Mouse (Mus musculus): ENCODE results near the gene Mmp28. TPM values are rescaled to one million over a fixed set of nuclear protein-coding genes. Genes with fewer than 3 reads are reported as not detected.

Mmp28 gene
- 3.3 and 5.6 TPM in 2 replicates for polyA plus RNA-seq (2014; fragmentation: Nextera tagmentation; extraction: Ambion mirVana)

DNA sequence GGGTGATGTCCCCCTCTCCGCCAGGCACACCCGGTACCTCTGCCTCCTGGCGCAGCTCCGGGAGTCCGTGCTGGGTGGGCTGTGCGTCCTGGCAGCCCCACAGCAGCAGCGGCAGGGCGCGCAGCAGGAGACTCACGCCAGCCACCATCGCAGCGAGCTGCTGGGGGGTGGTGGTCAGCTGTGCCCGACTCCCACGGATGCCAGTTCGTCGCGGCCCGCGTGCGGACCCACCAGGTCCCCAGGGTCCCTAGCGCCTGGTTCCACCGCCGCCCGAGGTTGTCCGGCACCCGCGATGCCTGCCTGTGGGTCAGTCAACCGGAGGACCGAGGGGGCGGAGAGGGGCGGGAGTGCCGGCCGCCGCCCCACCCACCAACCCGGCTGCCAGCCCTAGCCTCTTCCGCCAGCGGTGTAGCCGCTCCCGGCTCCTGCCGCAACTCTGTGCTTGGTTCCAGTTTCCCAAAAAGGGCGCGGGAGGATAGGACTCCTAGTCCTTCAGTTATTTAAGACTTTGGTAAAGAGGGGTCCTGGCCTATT, at the start of gene Mmp28:
Mmp28 (minus strand) TSS at position 361 of the 534 bp plus-strand sequence.
- H3K4me1 ChIP-seq (ENCODE audit: control insufficient read depth, insufficient read depth, low read length): peaks cover 23% of the 10 kb centered on the region
- no peak within 1 kb of the TSS; the same call in 1 of the 2 replicates for H3K27ac ChIP-seq (ENCODE audit: low read depth, low read length)
- 0% methylated on average over 42 of the region's 42 CpGs for WGBS (ENCODE audit: insufficient replicate concordance)
- peak within 1 kb of the TSS; percentile 65 for H3K4me3 ChIP-seq (ENCODE audit: low read depth, low read length)
- no peaks in the 10 kb centered on the region for H3K9me3 ChIP-seq (replicated peaks; ENCODE audit: control insufficient read depth, low read length)
- ATAC-seq (replicated peaks; ENCODE audit: insufficient number of reproducible peaks, low FRiP score, low TSS enrichment): no peak
- H3K9ac ChIP-seq (ENCODE audit: low read depth, low read length): peak within 1 kb of the TSS; percentile 77
- peaks cover 27% of the 10 kb centered on the region for H3K27me3 ChIP-seq (ENCODE audit: control insufficient read depth, insufficient read depth, low read length)
- H3K4me2 ChIP-seq: peak within 1 kb of the TSS; percentile 86
- no peaks in the 10 kb centered on the region for H3K36me3 ChIP-seq (ENCODE audit: control insufficient read depth, insufficient read depth, low read length)

DNA sequence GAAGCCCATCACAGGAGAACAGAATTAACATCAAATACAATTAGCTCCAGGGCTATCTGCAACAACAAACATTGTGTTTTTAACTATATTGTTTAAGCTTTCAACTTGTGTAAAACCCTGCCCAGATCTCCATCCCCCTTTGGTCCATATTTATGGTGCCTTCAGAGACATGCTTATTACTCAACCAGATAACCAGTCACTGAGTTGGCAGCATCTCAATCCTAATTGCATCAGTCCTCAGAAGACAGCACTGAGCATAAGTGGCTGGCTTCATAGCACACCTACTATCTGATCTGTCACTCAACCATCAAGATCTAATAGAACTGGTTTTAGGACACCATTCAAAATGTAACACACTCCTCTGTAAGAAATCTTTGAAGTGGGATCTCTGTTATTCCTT, 46.6 kb upstream of the Mmp28 start:
- Histone ChIP-seq H3K4me1 (ENCODE audit: control insufficient read depth, insufficient read depth, low read length) (no peaks in the 10 kb centered on the region), H3K36me3 (ENCODE audit: control insufficient read depth, insufficient read depth, low read length) (peaks cover 3% of the 10 kb centered on the region), H3K4me2 (no peak overlapping the region), H3K27ac (ENCODE audit: low read depth, low read length) (no peak overlapping the region), H3K9ac (ENCODE audit: low read depth, low read length) (no peak overlapping the region), H3K27me3 (ENCODE audit: control insufficient read depth, insufficient read depth, low read length) (no peaks in the 10 kb centered on the region), H3K4me3 (ENCODE audit: low read depth, low read length) (no peak overlapping the region), H3K9me3 (replicated peaks; ENCODE audit: control insufficient read depth, low read length) (no peaks in the 10 kb centered on the region)
- no peak for ATAC-seq (replicated peaks; ENCODE audit: insufficient number of reproducible peaks, low FRiP score, low TSS enrichment)

DNA sequence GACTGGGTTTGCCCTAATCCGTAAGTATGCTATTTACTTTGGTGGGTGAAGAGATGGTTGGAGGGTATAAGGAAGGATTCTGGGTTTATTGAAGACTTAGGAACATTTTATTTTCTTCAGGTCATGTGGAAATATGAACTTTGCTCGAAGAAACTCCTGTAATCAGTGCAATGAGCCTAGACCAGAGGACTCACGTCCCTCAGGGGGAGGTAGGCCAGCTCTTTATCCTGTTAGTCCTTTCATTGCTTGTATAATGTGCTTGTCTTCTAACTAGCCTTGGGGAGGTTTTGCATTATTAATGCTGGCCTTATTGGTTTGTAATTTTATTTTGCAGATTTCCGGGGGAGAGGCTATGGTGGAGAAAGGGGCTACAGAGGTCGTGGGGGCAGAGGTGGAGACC, 41.4 kb upstream of the Mmp28 start:
- no peak for ATAC-seq (replicated peaks; ENCODE audit: insufficient number of reproducible peaks, low FRiP score, low TSS enrichment)
- Histone ChIP-seq H3K4me3 (ENCODE audit: low read depth, low read length) (no peak overlapping the region), H3K9me3 (replicated peaks; ENCODE audit: control insufficient read depth, low read length) (no peaks in the 10 kb centered on the region), H3K27ac (ENCODE audit: low read depth, low read length) (no peak overlapping the region), H3K36me3 (ENCODE audit: control insufficient read depth, insufficient read depth, low read length) (peaks cover 16% of the 10 kb centered on the region), H3K9ac (ENCODE audit: low read depth, low read length) (no peak overlapping the region), H3K4me2 (no peak overlapping the region), H3K4me1 (ENCODE audit: control insufficient read depth, insufficient read depth, low read length) (no peaks in the 10 kb centered on the region), H3K27me3 (ENCODE audit: control insufficient read depth, insufficient read depth, low read length) (no peaks in the 10 kb centered on the region)
- 93% methylated on average over 5 of the region's 5 CpGs for WGBS (ENCODE audit: insufficient replicate concordance)

DNA sequence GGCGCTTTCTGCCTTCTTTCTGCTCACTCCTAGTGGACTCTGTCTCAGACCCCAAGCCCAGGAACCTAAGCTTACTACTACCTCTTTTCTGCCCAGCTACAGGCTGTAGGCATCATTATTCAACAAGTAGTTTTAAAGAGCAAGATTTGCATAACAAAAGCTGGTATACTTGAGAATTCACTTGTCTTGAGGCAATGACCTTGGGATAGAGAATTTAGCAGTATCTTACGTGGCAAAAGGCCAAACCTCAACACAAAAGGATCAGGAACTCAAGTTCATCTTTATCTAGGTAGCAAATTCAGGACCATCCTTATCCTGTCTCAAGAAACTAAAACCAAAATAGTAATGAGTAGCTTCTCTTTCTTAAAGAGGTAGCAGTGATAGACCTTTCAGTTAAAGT, 32.7 kb upstream of the Mmp28 start:
- no peak overlapping the region for H3K4me2 ChIP-seq
- H3K9ac ChIP-seq (ENCODE audit: low read depth, low read length): no peak overlapping the region
- ATAC-seq (replicated peaks; ENCODE audit: insufficient number of reproducible peaks, low FRiP score, low TSS enrichment): no peak
- 83% methylated on average over 2 of the region's 2 CpGs for WGBS (ENCODE audit: insufficient replicate concordance)
- peaks cover 7% of the 10 kb centered on the region for H3K36me3 ChIP-seq (ENCODE audit: control insufficient read depth, insufficient read depth, low read length)
- no peaks in the 10 kb centered on the region for H3K9me3 ChIP-seq (replicated peaks; ENCODE audit: control insufficient read depth, low read length)
- H3K27me3 ChIP-seq (ENCODE audit: control insufficient read depth, insufficient read depth, low read length): no peaks in the 10 kb centered on the region
- H3K27ac ChIP-seq (ENCODE audit: low read depth, low read length): no peak overlapping the region
- H3K4me1 ChIP-seq (ENCODE audit: control insufficient read depth, insufficient read depth, low read length): no peaks in the 10 kb centered on the region
- H3K4me3 ChIP-seq (ENCODE audit: low read depth, low read length): no peak overlapping the region

DNA sequence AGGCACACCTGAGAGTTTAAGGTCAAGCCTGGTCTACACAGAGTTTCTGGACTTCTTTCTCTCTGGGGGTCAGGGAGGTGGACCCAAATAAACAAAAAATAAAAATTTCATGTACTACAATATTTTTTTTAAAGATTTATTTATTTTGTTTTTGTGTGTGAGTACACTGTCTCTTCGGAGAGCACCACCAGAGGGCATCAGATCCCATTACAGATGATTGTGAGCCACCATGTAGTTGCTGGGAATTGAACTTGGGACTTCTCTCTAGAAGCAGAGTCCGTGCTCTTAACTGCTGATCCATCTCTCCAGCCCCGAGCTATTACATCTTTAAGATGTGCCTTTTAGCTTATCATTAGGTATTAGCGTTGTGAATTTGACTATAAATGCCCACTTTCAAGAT, 28.6 kb upstream of the Mmp28 start:
- Histone ChIP-seq H3K9me3 (replicated peaks; ENCODE audit: control insufficient read depth, low read length) (no peaks in the 10 kb centered on the region), H3K4me1 (ENCODE audit: control insufficient read depth, insufficient read depth, low read length) (no peaks in the 10 kb centered on the region), H3K4me3 (ENCODE audit: low read depth, low read length) (no peak overlapping the region), H3K4me2 (no peak overlapping the region), H3K27ac (ENCODE audit: low read depth, low read length) (no peak overlapping the region), H3K36me3 (ENCODE audit: control insufficient read depth, insufficient read depth, low read length) (peaks cover 15% of the 10 kb centered on the region), H3K27me3 (ENCODE audit: control insufficient read depth, insufficient read depth, low read length) (no peaks in the 10 kb centered on the region), H3K9ac (ENCODE audit: low read depth, low read length) (no peak overlapping the region)
- WGBS (ENCODE audit: insufficient replicate concordance): 85% methylated on average over 4 of the region's 4 CpGs
- no peak for ATAC-seq (replicated peaks; ENCODE audit: insufficient number of reproducible peaks, low FRiP score, low TSS enrichment)

DNA sequence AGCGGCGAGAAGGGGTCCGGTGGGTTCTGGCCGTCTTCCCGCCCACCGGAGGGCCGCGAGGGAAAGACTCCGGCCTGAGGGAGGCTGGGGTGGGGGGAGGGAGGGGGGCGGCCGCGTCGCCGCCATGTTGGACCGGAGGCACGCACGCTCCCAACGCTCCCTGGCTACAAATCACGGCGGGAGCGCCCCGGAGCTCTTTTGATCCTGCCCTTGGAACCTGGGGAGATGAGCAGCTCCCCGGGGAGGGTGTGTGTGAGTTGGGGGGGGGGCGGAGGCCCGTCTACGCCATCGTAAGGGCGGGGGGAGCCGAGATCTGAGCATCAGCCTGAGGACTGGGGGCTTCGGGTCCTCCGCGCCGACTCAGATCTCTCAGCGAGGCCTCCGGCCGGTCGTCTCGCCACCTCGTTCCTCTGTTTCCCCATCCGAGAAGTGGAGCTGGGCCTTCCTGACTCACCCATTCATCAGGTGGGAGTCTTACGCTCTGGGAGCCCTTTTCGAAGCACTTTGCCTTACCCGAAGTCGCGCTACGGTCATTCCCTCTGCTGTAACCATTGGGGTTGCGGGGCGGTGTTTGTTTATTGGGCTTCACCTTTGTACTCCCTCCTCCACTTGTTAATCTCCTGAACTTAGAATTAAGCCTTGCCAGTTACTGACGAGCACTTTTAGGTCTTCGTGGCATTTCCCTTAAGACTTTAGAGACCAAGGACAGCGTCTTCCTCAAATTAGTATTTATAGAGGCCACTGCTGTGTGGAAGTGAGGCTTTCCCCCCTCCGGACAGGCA, 10.6 kb upstream of the Mmp28 start:
- no peaks in the 10 kb centered on the region for H3K9me3 ChIP-seq (replicated peaks; ENCODE audit: control insufficient read depth, low read length)
- H3K27me3 ChIP-seq (ENCODE audit: control insufficient read depth, insufficient read depth, low read length): no peaks in the 10 kb centered on the region
- H3K27ac ChIP-seq (ENCODE audit: low read depth, low read length): peak overlapping the region; percentile 91
- ATAC-seq (replicated peaks; ENCODE audit: insufficient number of reproducible peaks, low FRiP score, low TSS enrichment): peak; percentile 75
- WGBS (ENCODE audit: insufficient replicate concordance): under 1% methylated on average over 52 of the region's 52 CpGs
- H3K4me2 ChIP-seq: peak overlapping the region; percentile 94
- H3K4me3 ChIP-seq (ENCODE audit: low read depth, low read length): peak overlapping the region; percentile 98
- H3K4me1 ChIP-seq (ENCODE audit: control insufficient read depth, insufficient read depth, low read length): peaks cover 14% of the 10 kb centered on the region
- H3K9ac ChIP-seq (ENCODE audit: low read depth, low read length): peak overlapping the region; percentile 90
- 0 out of 2 replicates have a peak, but pooled peaks cover 4% of the 10 kb centered on the region for H3K36me3 ChIP-seq (ENCODE audit: control insufficient read depth, insufficient read depth, low read length)

DNA sequence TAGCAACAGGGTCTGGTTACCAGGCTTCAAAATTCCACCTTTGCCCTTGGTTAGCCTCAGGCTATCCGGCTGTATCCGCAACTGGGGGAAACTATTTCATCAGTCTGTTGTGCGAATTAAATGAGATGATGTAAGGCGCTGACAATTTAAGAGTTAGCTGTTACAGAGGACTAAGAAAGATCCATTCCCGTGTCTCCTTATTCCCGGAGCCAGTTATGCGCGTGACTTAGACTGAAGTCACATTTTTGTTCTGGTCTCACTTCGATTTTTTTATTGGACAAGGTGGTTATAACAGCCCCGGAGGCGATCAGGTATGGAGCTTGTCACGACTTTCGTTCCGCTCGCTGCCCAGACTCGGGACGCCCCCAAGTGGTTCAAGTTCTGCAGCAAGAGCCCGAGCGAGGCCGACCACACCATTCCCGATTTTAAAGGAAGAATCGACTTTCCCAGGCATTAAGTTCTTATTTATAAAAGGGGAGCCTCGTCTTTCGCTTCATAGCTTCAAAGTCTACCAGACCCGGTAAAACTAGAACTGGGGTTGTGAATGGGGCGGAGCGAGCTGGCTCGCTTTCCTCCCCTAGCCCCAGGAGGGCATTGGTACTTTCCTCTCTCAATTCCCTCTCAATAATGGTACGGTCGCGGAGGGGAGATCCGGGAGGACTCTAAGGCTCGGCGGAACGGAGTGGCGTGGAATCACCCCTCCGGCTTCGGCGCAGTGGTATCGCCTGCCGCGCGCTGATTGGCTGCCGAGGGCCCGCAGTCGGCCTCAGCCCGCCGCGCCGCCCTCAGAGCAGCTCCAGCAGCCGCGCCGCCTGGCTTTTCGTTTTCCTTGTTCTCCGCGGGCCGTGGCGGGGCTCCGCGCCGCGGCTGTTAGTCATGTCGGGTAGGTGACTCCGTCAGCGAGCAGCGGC, 9.7 kb upstream of the Mmp28 start, which contains the start of gene Taf15:
Taf15 (plus strand) TSS at position 763 of the 911 bp plus-strand sequence.
- peak within 1 kb of the TSS; percentile 91 for H3K27ac ChIP-seq (ENCODE audit: low read depth, low read length)
- peak within 1 kb of the TSS; percentile 90 for H3K9ac ChIP-seq (ENCODE audit: low read depth, low read length)
- H3K27me3 ChIP-seq (ENCODE audit: control insufficient read depth, insufficient read depth, low read length): no peaks in the 10 kb centered on the region
- H3K4me2 ChIP-seq: peak within 1 kb of the TSS; percentile 94
- 0 out of 2 replicates have a peak, but pooled peaks cover 4% of the 10 kb centered on the region for H3K36me3 ChIP-seq (ENCODE audit: control insufficient read depth, insufficient read depth, low read length)
- peak within 1 kb of the TSS; percentile 98 for H3K4me3 ChIP-seq (ENCODE audit: low read depth, low read length)
- under 1% methylated on average over 66 of the region's 66 CpGs for WGBS (ENCODE audit: insufficient replicate concordance)
- peaks cover 17% of the 10 kb centered on the region for H3K4me1 ChIP-seq (ENCODE audit: control insufficient read depth, insufficient read depth, low read length)
- peak; percentile 98 for ATAC-seq (replicated peaks; ENCODE audit: insufficient number of reproducible peaks, low FRiP score, low TSS enrichment)
- H3K9me3 ChIP-seq (replicated peaks; ENCODE audit: control insufficient read depth, low read length): no peaks in the 10 kb centered on the region

DNA sequence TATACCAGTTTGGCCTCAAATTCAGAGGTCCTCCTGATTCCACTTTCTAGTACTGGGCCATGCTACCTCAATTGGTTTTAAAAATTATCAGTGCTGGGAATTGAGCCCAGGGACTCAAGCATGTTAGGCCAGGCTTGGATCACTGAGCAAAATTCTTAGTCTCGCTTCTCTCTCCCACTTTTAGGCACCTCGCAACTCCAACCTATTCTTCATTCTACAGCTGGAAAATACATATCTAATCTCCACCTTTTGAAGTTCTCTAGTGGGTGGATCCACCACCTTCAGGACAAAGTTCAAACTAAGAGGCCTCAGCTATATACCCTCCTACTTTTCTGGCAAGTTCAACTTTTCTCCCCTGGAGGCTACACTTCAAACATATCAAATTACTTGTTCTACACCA, 8.9 kb upstream of the Mmp28 start:
- Histone ChIP-seq H3K27me3 (ENCODE audit: control insufficient read depth, insufficient read depth, low read length) (no peaks in the 10 kb centered on the region), H3K4me3 (ENCODE audit: low read depth, low read length) (peak overlapping the region; percentile 98), H3K4me1 (ENCODE audit: control insufficient read depth, insufficient read depth, low read length) (peaks cover 25% of the 10 kb centered on the region), H3K36me3 (ENCODE audit: control insufficient read depth, insufficient read depth, low read length) (0 out of 2 replicates have a peak, but pooled peaks cover 2% of the 10 kb centered on the region), H3K4me2 (peak overlapping the region; percentile 94), H3K27ac (ENCODE audit: low read depth, low read length) (no peak overlapping the region), H3K9ac (ENCODE audit: low read depth, low read length) (peak overlapping the region; percentile 90; the same call in 1 of the 2 replicates), H3K9me3 (replicated peaks; ENCODE audit: control insufficient read depth, low read length) (no peaks in the 10 kb centered on the region)
- no peak for ATAC-seq (replicated peaks; ENCODE audit: insufficient number of reproducible peaks, low FRiP score, low TSS enrichment)
- WGBS (ENCODE audit: insufficient replicate concordance): 75% methylated on average over 2 of the region's 2 CpGs

Measured in heart, embryonic 11.5 days (tissue).